Mouse (Mus musculus) inflammation-experienced regulatory T-cells, adult 6 months (primary cell): ENCODE data around the gene 9930022D16Rik. TPM values are rescaled to one million over a fixed set of nuclear protein-coding genes. Genes with fewer than 3 reads are reported as not detected.

Experiments used
- ATAC-seq: one replicate; pipeline ENCODE4 v1.8.0; 2017
- polyA plus RNA-seq, 3 experiments: library from polyadenylated mRNA; unstranded; fragments of 100-300 nt; shearing (Covaris generic); gene quantifications; one replicate each; pipeline ENCODE4 v1.2.1; 2017

Gene 9930022D16Rik
- polyA plus RNA-seq: under 1 TPM; 0.28 to 0.39 (median 0.36) TPM

DNA sequence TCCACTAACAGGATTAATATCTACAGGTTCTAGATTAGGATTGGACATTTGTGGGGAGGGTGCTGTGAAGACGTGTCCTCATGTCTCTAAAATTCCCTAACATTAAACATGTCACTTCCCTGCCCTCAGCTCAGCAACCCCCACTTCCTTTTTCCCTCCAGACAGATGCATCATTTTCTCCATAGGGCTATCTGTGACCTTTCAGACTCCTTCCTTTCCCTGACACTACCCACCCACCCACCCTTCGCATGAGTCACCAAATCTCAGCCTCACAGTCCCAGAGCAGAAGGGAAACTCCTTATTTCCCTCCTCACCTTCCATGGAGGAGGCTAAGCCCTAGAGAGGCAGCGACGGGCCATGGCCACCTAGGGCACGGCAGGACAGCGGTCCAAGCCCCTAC is at the start of gene 9930022D16Rik:
TSS of gene 9930022D16Rik (plus strand) at position 301 of the 400 bp plus-strand sequence.
- no peak for ATAC-seq

DNA sequence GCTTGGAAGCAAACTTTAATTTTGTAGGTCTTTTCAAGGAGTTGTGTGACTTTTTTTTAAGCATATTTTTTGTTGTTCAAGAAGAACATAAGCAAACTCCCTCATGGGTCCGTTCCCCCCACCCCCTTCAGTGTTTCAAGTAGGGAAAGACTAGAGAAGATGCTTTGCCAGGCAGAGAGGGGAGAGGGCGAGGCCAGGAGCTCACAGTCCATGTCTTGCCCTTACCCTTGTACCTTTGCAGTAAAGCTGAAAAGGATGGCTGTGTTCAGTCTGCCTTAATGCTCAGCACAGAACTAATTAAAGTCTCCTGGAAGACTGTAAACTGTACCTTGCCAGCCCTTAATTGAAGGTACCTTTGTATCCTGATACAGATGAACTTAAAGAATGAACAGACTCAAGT is 49.4 kb upstream of the 9930022D16Rik start:
- ATAC-seq: no peak

DNA sequence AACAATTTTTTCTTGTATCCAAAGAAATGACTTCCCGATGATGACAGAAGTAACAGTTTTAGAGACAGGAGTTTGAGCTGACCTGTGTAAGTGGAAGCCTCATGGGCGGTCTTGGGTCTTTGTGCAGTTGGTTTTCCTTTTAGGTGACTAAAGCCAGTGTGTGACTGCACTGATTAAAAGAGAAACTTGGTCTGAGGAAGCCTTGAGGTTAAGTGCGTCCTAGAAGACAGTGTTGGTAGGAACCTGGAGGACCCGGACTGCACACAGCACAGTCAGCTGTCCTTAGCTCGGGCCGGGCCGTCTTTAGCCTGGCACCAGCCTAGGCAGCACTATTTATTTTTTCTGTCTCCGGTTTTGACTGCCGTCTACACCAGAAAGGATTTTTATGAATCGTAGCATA is 48.8 kb upstream of the 9930022D16Rik start:
- no peak for ATAC-seq

DNA sequence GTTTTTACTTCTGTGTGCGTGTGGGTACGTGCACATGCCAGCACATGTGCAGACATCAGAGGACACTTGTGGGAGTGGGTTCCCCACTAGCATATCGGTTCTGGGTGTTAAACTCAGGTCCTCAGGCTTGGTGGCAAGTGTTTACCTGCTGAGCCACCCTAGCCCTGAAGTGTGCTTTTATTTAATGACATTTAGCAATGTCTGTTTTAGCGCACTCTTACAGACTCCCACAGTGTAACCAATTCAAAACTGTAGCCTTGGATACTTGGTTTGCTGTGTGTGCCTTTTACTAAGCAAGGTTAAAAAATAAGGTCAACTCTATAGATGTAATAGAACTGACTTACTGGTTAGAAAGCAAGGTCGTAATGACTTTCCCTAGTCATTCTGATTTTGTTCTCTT is 47.9 kb upstream of the 9930022D16Rik start:
- ATAC-seq: no peak

DNA sequence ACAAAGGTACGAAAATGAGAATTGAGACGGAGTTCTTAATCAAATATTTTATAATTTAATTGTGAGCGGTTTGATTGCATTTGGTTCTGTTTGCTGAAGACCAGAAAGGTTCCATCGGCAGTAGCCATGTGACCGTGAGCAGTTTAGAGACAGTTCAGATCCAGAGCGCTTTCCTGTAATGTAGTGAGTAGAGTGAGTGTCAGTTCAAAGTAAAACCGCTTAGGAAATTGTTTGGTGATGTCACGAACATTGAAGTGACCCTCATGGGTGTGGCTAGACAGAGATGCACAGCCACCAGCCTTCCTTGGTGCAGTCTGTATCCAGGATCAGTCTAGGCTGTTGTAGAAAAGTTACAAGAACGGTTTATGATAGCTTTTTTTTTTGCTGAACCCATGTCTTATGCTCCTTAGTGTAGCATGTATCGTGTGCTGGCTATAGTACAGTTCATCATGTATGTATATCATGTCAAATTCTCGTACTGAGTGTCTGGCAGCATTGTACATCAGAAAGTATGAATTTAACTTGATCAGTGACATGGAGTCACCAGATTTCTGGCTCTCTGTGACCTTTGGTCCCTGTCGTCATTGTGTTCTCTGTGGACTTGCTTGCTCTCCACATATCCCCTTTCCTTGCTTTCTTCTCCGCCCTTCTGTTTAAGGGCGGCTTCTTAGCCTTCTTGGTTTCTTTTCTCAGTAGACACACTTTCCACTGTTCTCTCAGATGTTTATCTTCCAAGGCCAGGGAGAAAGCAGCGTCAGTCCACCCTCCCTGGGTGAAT is 46.7 kb upstream of the 9930022D16Rik start:
- no peak for ATAC-seq

DNA sequence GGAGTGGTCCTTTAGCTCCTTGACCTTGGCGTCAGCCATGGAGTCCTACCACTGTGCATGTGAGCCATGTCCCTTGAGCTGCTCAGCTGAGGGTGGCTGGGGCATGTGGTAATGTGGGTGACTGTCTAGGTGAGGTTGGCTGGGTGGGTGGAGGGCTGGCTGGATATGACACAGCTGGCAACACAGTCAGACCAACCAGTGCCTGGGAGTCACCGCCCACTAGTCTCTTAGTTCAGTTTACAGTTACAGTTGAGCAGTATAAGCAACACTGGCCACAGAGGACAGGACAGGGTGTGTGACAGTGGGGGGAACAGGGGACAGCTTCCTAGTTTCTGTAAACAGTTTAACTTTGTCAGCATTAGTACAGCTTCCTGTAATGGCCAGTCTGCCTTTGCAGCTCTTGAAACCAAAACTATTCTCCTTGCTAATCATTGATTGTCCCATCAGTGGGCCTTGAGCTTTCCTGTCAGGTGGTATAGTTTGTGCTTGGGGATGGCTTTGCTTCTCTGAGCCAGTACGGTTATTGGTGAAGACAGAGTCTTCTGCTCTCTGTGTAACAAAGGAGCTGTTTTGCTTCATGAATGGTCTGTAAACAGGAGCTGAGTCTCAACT is 44.6 kb upstream of the 9930022D16Rik start:
- ATAC-seq: peak; percentile 70

DNA sequence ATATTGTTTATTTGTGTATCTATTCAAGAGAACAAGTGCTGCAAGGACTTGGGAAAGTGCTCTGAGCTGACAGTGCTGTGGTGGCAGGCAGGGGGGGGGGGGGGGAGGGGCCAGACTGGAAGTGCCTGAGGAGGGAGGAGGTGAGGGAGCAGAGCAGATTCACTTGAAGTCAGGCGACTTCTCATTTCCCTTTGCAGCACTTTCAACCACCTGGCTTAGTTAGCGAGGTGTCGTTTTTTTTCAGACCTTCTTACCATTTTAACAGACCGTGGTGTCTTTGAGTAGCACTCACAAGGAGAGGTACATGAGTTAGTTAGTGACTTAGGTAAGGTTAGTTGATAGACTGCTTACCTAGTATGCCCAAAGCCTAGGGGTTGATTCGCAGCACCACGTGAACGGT is 38.3 kb upstream of the 9930022D16Rik start:
- peak; percentile 77 for ATAC-seq

DNA sequence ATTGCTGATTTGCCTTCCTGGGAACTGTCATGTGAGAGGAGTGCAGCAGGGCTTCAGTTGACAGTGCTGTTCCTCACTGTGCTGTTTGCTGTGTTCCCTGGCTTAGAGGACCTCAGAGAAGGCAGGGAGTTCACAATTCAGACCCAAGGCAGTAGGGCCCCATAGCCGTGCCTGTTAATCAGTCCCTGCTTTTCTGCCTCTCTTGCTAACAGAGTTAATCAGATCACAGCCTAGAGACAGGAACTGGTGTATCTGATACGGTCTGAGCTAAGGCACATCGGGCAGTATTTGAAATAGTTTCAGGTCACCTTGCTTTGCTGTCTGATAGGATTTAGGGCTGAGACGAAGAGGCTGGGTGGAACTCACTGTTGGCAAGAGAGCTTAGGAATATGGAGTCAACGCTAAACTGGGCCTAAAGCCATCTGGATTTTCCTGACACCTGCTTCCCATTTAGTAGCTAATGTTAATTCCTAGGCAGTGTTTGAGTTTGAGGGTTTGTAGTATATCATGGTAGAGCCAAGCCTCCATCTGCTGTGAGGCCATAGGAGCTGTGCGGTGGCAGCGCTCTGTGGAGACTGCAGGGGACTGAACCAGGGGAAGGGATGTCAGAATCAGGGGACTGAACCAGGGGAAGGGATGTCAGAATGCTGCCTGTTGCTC is 37.1 kb upstream of the 9930022D16Rik start:
- no peak for ATAC-seq

DNA sequence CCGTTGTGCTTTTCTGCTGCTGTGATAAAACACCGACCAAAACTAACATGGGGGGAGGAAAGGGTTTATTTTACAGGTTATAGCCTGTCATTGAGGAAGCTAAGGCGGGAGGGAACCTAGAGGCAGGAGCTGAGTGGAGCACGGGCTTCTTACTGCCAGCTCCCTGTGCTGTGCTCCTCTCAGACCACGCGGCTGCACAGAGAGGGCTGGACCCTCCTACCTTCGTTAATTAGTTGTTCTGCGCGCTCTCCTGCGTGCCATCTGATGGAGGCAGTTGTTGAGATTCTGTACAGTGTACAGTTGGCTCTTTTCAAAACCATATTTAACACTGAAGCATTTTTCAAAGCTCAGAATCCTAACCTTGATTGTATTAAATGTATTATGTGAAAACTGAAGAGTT is 36.2 kb upstream of the 9930022D16Rik start:
- no peak for ATAC-seq

DNA sequence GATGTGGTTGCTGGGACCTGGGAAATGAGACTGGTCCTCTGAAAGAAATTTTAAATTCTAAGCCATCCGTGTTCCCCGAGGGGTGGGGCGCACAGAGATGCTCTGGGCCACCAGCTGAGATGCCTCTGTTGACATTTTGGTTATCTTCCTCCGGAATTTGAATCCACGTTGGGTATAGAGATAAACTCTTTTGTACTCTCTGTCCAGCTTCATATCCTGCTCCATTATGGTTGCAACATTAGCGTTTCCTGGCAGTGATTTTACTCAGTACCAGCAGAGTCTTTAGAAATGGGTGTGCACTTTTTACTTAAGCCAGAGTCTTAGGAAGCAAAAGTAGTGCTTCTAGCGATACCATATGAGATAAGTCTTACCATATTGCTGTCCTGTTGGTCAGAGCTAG is 35.7 kb upstream of the 9930022D16Rik start:
- no peak for ATAC-seq

DNA sequence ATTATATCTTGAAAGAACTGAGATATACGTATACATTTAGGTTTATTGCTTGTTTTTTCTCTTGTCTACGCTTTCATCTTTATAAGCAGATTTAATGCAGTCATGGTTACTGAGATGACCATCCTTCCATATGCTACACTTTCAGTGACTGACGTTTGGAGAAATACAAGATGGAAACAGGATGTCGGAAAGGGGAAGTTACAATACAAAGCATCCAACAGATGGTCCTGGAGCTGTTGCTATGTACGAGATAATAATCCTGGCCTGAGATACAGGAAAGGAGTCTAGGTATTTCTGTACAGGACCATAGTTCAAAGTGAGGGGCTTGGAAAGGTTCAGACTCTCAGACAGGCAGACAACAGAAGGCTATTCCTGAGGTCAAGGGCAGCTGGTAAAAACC is 33.1 kb upstream of the 9930022D16Rik start:
- ATAC-seq: no peak

DNA sequence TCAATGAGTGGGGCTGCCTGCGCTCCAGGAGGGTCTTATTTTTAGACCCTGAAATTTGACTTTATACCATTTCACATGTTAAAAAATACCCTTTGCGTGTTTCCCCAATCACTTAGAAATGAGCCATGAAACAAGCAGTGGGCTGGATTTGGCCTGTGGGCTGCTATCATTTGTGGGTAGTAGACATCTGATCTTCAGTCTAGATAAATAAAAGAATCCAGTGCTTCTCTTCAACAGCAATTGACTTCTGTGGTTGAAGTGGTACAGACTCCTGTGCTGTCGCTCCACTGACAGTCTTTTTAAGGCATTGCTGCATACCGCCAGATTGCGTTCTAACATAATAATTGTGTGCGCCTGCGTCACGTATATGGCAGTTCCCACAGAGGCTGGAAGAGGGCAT is 28.4 kb upstream of the 9930022D16Rik start:
- no peak for ATAC-seq

DNA sequence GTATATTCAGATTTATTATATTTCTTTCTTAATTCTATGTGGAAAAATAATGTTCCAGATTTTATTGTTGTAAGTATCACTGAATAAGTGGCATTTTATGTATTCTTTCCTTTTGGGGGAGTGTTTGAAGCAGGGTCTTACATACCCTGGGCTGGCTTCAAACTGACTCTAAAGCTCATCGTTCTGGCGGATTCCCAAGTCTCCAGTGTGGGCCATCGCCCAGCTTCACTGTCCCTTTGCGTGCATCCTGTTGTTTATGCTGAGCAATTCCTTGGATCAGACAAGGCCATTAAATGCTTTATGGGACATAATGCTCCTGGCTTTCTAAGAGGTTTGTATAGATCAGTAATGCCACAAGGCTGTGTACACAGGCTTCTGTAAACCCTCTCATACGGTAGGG is 24.7 kb upstream of the 9930022D16Rik start:
- ATAC-seq: no peak

DNA sequence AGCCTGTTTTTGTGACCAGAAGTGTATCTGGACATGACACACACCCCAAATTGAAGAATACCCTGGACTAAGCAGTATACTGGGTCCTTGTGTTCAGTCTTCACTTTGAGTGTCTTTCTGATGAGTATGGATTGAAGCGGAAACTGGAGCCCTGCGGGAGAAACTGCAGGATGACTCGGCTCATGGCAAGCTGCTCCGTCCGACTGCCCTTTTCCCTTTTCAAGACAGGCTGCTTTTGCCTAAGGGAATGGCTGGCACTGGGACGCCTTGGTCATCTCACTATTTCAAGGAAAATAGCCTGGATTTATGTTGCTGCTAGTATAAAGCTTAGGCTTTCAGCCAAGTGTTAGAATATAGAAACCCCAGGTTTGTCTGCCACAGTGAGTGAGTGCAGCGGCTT is 22.5 kb upstream of the 9930022D16Rik start:
- ATAC-seq: no peak

DNA sequence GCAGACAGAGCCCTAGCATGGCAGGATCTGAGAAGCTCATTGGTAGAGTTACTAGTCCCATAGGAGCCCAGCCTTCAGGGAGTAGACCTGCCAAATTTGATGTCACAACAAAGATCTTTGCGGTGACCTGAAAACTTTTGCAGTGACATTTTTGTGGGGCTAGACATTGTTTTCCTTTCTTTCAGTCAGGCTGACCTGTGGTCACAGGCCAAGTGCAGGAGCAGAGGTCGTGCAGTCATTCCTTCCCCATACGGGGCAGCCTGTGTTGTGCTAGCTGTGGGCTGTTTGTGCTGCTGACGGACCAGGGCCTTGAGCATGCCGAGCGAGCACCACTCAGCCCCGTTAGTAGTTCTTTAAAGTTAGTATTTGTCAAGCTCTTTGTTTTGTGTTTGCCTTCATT is 22.0 kb upstream of the 9930022D16Rik start:
- ATAC-seq: no peak

DNA sequence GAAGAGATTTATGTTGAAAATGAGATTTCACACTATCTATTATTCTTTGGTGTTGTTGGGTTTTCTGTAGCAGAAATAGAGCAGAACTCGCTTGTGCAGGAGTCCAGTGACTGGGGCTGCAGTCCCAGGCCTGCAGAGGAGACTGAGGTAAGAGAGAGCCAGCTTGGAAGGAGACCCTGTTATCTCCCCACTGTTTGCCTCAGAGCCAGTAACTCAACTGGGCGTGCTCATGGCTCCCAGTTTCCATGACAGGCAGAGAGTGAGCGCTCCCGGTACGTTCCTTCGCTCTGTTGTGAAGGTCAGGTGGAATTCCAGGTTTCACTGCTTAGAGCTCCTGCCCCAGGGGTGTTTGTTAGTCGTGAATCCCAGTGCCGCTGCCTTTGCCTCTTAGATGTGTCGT is 21.1 kb upstream of the 9930022D16Rik start:
- ATAC-seq: no peak

DNA sequence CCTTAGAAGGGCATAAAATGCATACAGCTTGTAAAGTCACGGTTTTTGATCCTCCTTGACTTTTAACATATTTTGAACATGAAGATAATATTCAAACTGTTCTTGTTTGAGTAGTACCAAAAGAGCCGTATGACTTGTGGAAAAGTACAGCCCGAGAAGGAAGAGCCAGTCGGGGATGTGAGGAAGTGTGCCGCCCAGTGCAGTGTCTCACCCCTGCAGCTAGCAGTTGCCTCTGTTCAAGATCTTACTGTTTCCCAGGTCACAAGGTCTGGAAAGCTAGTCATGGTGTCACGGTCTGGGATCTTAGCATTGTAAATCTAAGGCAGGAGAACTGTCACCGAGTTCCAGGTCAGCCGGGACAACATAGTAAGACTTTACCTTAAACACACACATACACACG is 19.0 kb upstream of the 9930022D16Rik start:
- no peak for ATAC-seq

DNA sequence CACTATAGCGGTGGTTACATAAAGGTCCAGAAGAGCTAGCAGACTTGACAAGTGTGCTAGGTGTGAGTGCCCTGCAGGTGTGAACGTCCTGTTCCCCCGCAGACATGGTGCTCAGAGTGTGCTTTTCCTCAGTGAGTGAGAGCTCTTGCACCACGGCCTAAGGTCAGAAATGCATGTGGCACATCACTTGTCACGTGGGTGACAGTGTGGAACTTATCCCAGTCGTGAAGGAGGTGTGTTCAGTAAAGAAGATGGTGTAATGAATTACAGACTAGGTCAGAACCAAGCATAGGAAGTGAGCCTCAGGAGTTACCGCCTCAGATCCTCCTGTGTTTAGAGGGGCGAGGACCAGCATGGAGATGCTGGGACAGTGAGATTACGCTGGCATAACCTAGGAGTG is 18.4 kb upstream of the 9930022D16Rik start:
- no peak for ATAC-seq

DNA sequence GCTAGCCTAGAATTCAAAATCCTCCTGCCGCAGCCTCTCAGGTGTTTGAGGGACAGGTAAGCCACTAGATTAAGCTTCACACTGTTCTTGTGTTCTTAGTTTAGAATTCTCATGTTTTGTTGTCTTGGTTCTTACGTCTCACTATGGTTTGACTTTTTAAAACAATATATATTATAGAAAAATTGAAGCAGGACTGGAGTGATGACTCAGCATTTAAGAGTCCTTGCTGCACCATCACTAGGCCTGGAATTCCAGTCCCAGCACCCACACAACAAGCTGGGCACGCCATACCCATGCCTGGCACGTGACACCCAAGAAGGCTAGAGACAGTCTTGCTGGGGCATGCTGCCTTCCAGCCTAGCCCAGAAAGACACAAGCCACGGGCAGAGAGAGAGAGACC is 7.3 kb upstream of the 9930022D16Rik start:
- no peak for ATAC-seq

DNA sequence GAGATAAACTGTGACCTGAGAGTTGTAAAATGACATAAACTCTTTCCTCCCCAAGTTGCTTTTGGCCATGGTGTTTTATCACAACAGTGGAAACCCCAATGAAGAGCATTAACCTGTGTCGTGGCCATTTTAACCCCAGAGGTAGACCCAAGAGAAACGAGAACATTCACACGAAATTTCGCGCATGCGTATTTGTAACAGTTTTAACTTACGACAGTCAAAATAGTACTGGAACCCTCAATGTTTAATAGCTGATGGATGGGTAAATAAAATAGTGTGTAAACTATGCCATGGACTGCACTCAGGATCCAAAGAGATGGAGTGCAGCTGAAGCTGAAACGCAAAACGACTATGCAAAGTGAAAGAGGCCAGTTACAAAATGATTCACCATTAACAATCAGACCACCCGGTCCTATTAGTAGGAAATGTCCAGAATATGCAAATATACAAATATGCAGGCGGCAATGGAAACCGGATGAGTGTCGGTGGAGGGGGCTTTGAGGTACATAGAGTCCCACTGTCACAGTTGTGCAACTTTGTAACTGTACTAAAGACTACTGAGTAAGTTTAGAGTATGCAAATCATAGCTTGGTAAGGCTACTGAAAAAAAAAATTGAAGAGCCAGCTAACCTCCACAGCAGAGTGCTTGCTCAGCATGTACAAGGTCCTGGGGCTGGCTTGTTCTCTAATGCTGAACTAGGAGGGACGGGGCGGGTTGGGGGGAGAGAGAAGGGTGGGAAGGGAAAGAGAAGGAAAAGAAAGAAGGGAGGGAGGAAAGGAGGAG is 3.3 kb upstream of the 9930022D16Rik start:
- peak; percentile 51 for ATAC-seq

DNA sequence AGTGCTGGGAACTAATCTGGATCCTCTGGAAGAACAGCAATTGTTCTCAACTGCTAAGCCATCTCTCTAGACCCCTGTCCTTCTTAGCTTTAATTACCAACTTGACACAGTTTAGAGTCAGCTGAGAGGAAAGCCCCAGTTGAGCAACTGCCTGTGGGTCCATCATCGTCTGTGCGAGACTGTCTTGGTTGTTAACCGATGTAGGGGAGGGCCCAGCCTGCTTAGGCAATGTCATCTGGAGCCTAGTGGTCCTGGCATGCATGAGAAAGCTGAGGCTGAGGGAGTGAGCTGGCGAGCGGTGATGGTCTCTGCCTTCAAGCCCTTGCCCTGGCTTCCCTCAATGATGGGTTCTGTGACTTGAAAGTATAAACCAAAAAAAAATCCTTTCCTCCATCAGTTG is 1.1 kb downstream of the 9930022D16Rik start:
- ATAC-seq: no peak

DNA sequence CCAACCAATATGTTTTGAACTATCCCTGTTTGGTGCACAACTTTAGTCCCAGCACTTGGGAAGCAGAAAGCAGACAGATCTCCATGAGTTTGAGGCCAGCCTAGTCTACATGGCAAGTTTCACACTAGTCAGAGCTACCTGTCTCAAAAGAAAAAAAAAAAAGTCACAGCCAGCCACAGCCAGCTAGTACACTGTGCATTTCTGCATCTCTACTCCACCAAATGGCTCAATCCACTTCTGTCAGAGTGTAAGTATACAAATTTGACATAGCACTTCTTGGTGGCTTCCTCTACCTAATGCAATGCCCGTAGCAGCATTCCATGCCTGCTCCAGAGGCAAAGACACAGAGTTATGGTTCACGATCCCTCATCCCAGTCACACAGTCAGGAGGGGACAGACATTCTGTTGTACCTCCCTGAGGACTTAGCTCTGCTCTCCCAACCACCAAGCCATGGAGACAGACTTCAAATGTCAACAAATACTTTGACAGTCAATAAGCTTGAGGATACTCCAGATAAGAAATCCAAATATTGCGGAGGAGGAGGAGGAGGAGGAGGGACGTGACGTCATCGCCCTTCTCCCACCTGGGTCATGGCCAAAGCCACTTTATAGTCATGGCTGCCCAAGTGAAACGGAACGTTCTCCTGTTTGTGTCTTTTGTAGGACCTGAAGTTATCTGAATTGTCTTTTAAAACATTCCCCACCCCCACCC is 3.1 kb downstream of the 9930022D16Rik start:
- no peak for ATAC-seq
